Mouse (Mus musculus) gastrocnemius, adult 8-10 months (tissue): ENCODE data around the gene Sln. TPM values are rescaled to one million over a fixed set of nuclear protein-coding genes. Genes with fewer than 3 reads are reported as not detected.

Experiments
- DNase-seq, 2 experiments: peaks; one replicate each; pipeline ENCODE4 v3.0.0; 2022; ENCODE audit warnings: low spot score in 2 of 2
- total RNA-seq, 4 experiments: library from RNA; stranded (reverse); gene quantifications; 2 replicates each; pipeline ENCODE4 v1.2.4; 2022

The Sln gene
- total RNA-seq, 4 experiments from 2014 or later = 0.39 to 1.1 (median 0.65) TPM

DNA sequence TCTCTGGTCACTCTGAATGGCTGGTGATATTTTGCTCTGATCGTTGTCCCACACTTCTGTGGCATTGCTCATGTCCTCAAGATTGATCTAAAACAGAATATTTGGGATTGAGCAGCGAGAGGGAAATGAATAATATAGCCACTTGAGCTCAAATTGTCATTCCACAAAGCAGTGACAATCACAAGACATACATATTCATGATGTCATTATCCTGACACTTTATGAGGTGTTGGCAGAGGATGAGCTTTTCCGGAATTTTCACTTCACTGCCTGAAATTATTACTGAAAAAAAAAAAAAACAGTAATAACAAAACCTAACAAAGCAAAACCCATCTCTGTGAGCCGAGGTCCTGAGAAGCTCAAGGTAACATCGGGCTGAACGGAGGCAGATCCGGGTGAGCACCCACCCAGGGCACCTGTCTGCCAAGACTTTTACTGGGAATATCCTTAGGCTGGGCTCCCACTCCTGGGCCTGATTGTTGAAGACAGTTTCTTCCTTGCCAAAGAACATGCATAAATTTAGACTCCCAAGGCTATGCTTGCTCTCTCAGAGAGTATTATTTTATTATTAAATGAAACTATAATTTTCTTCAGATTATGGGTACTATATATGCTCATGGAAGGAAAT, 53.4 kb downstream of the Sln start:
- no peak for DNase-seq

Other genes starting within 250 kb of the Sln start
- 100 to 1,000 TPM; 123 to 132 (median 128) TPM for gene Acat1, start 239.8 kb upstream of the Sln start, total RNA-seq
- 10 to 100 TPM; 75.6 to 84.6 (median 76.1) TPM for gene Cul5, start 180.2 kb upstream of the Sln start, total RNA-seq
- under 1 TPM in 1 of 4 experiments, not detected in 3; 0.08 TPM for gene Rab39, start 143.9 kb upstream of the Sln start, total RNA-seq
- not detected for gene Slc35f2, start 78.6 kb upstream of the Sln start, total RNA-seq
- not detected for gene Elmod1, start 125.1 kb downstream of the Sln start, total RNA-seq
- under 1 TPM in 2 of 4 experiments, not detected in 2; 0.07 to 0.09 TPM for gene Tnfaip8l3, start 218.2 kb downstream of the Sln start, total RNA-seq